Mouse (Mus musculus) gastrocnemius, adult 18-20 months (tissue): ENCODE data around the gene Tomm40l. TPM values are rescaled to one million over a fixed set of nuclear protein-coding genes. Genes with fewer than 3 reads are reported as not detected.

Experiments used
- DNase-seq: peaks from one replicate; pipeline ENCODE4 v3.0.0; 2021; ENCODE audit warnings: low spot score
- total RNA-seq, 2 experiments: library from RNA; stranded (reverse); gene quantifications; 2 replicates each; pipeline ENCODE4 v1.2.3; 2021

The Tomm40l gene
- total RNA-seq, 2 experiments from 2014 or later = 47.6 to 51.7 TPM

DNA sequence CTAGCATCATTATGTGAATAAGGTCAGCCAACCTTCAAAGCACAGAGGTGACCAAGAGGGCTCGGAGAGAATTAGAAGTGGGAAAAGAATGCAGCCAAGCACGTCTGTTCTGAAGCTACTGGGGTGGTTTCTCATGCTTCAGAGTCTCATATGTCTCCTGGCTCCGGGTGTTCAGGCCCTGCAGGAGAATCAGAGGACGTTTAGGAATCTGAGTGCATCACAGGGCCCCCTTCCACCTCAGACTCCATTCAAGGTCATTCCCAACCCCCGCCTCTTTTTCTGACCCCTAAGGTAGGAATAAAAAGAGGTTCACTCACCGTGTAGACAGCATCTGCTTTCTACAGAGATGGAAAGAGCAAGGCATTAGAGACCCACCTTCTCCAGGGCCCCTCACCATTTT is 7.4 kb upstream of the Tomm40l start:
- no peak for DNase-seq

DNA sequence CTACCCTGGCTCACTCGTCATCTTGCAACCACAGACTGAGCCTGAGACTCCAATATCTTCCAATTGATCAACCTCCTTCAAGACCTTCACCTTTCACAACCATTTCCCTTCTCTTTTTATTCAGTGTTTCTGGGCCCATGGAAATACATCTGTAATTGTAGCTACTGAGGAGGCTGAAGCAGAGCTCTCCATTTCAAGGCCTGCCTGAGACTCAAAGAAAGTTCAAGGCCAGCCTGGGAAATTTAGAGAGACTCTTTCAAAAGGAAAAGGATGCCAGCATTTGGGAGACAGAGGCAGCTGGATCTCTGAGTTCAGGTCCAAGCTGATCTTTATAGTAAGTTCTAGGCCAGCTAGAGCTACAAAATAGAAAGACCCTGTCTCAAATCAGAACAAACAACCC is 5.6 kb upstream of the Tomm40l start:
- no peak for DNase-seq

- DNase-seq = no peak
Observed at GRCm38 (mm10) chr1:171226780-171227179, 4.5 kb upstream of the Tomm40l start.

DNA sequence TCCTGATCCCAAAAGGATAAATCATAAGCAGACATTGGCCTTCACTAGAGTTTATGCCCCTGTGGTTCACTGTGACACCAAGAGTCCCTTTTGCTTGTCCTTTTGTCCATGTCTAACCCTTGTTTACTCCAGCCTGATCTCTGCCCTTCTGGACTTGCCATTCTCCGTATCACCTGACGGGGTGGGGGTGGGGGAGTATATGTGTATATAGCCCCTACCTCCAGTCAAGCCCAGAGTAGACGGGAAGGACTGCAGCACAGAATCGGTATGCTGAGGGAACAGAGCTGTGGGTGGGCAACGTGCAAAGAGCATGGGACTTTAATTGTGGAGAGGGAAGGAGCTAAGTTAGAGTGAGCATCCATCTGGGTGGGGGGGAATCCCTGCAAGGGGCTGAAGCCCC is 2.5 kb upstream of the Tomm40l start, which contains the start of gene Apoa2:
Gene Apoa2, plus strand, starts transcription at position 198 of the 400 bp plus-strand sequence.
- DNase-seq = no peak

DNA sequence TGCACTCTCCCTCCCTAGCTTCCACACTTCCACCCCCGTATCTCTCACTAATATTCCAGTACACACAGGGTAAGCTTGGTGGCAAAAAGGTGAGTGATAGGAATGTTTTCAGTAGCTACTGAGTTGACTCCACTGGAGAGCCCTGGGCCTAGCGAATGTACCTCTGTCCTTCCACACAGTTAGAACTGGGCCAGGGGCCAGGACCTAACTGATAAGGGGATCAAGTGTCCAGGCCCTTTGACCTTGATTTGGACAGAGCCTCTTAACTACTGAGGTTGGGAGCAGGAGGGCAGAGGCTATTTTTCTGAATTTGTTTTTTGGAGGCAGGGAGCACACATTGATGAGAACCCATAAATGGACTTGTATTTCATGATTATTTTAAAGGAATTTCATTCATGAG is 1.5 kb upstream of the Tomm40l start:
- DNase-seq = no peak

GRCm38 (mm10) chr1:171223168-171223567 is 854 bp upstream of the Tomm40l start:
- no peak for DNase-seq

- DNase-seq = no peak
Observed at GRCm38 (mm10) chr1:171221281-171222193, 777 bp downstream of the Tomm40l start.

DNA sequence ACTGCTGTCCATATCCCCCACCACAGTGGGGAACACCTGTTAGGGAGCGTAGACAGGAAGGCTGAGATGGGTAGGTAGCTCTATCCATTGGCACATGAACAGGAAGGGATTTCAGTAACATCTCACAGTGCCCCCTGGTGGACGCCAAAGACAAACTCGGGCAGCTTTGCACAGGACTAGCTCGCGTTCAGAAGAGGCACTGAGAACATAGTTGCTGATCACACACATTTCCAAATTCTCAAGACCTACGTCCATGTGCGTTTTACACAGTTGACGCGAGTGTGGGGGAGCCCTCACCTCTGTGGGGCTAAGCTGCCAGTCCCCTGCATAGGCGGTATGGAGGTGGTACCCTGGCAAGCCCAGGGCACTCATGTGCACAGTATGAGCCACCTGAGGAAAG is 1.4 kb downstream of the Tomm40l start:
- peak; percentile 88 for DNase-seq

GRCm38 (mm10) chr1:171216241-171216955 is 5.9 kb downstream of the Tomm40l start:
- no peak for DNase-seq

DNA sequence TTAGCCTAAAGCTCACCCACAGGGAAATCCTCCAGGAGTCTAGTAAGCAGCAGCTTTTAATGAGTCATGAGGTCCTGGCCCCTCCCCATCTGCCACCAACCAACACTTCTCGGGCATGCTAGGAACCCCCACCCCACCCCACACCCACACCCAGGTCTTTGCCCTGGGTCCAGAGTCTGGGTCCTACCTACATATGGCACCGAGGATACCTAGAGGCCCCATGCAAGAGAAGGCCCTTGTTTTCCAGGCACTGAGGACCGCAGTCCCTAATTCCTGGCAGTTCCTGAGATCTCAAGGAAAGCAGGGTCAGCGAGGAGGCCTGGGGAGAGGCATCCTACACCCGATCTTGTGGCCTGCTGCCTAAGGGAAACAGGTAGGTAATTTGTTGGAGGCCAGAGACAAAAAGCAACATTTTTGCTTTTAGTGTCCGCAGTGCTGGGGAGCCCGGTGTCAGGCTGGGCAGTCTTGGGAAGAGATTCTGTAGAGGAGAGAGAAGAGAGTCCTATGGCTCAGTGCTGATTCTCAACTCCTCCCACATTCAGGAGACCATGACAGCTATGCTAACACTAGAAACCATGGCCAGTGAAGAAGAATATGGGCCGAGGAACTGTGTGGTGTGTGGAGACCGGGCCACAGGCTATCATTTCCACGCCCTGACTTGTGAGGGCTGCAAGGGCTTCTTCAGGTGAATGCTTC is 8.4 kb downstream of the Tomm40l start, which contains the start of gene Nr1i3:
Gene Nr1i3, plus strand, starts transcription at position 170 of the 696 bp plus-strand sequence.
- no peak for DNase-seq

GRCm38 (mm10) chr1:171212854-171213253 is 9.5 kb downstream of the Tomm40l start:
- DNase-seq = no peak

DNA sequence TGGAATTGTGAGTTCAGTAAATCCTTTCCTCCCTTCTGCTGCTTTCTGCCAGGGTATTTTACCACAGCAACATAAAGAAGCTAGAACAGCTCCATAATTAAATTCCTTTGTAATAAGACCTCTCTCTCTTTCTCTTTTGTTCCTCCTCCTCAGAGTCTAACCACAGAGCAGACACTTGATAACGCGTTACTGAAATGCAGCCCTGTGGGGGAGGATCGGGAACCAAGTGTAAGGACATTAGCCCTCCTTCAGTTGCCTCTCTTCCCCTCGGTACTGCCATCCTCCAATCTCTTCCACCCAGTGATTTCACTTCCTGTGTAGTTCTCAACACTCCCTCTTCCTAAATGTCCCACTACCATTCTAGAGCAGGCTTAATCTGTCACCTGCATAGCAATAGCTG is 12.9 kb downstream of the Tomm40l start:
- DNase-seq = no peak

DNA sequence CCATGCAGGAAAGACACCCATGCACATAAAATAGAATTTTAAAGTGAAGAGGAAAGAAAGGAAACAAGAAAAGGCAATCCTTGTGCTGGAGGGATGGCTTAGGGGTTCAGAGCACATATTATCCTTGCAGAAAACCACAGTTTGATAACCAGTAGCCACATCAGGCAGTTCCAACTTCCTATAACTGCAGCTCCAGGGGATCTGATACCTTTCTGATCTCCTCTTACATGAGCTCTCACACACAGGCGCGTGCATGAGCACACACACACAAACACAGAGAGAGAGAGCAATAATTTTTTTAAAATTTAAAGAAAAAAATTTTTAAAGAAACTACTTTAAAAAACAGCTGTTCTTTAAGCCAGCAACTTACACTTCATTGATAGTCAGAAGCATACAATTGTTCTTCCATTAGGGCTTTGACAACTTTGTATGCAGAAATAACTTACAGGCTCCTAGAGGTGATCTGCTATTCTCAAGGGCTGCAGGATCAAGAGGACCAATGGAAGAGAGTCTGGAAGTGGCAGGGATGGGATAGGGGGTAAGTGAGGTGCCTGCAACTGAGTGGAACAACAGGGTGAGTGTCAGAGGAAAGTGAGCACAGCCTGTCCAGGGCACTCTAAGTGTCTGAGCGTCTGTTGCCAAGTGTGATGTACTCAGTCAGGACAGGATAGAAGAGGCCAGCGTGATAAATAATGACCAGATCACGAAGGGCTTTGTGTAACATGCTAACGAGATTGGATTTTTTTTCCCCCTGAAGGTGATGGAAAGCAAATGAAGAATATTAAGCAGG is 16.4 kb downstream of the Tomm40l start:
- no peak for DNase-seq

GRCm38 (mm10) chr1:171204249-171204644 is 18.1 kb downstream of the Tomm40l start:
- DNase-seq = no peak

DNA sequence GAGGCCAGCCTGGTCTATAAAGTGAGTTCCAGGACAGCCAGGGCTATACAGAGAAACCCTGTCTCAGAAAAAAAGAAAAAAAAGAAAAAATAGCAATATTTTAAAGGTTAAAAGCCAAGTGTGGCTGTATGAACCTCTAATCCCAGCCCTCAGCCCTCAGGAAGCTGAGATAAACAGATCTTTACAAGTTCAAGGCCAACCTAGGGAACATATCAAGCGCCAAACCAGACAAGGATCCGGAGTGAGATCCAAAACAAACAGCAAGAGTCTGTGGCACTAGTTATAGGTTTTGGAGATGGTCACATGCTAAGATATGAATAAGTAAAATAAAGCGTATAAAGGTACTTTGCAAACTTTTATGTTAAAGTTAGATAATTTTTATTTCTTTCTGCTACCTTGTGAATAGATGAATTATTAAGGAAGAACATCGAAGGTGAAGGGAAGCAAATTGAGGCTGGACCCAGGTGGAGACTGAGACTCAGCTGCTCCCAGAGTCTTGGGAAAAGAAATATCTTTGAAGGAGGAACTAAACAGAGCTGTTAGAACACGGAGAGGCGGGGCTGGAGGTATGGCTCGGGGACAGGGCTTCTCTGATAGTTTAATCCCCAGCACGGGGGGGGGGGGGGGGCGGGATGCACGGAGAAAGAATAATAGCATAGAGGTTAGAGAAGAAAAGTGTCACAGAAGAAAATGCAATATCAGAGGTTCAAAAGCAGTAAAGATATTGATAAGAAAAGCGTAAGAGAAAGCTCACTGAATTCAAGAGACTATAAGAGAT is 18.7 kb downstream of the Tomm40l start:
- no peak for DNase-seq

GRCm38 (mm10) chr1:171200769-171201168 is 21.5 kb downstream of the Tomm40l start:
- no peak for DNase-seq

DNA sequence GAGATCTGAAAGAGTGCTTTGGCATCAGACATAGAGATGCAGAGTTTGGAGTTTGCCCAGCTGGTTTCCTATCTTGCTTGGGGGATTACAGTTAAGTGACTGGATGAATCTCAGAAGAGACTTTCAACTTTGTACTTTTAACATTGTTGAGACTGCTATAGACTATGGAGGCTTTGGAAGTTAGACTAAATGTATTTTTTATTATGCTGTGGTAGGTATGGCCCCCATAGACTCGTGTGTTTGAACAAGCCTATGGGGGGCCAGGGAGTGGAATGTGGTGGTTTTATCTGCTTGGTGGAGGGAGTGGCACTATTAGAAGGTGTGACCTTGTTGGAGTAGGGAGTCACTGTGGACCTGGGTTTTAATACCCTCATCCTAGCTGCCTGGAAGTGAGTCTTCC is 22.8 kb downstream of the Tomm40l start:
- no peak for DNase-seq

GRCm38 (mm10) chr1:171195887-171196397 is 26.4 kb downstream of the Tomm40l start, which contains the start of gene Pcp4l1:
Pcp4l1 (minus strand) TSS chr1:171196268.
- peak; percentile 62 for DNase-seq

GRCm38 (mm10) chr1:171195046-171195822 is 27.1 kb downstream of the Tomm40l start:
- DNase-seq = no peak
